28 mouse cellular contexts compared by ENCODE assay signal in the genomic region with DNA sequence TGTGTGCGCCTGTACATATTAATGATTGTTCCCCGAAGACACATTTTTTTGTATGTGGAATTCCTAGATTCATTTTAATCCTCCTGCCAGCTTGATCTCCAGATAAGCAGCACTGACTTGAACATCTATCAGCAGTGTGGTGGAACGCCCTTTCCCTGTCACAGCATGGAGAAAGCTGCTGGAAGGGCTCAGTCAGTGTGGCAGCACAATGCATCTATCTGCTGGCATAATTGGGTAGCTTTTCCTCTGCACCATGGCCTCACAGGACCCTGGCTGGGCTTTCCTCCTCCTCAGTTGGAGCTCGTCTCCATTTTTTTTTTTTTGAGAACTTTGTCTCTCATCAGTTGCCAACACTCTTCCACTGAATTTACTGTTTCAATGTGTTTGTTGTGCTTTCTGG.
A peak's percentile ranks its signal among the peaks of the same experiment; 100 is the strongest.
DNase-seq lines count a peak whose midpoint lies in the region; ATAC-seq lines count a peak whose summit lies in the region.
"Had no signal": no experiment of that assay in that cellular context is flagged by ENCODE, and none has a peak within 500 bp of the region (broad histone marks: within the 10 kb centered on the region; RNA-seq: fewer than 3 reads in every experiment).

No protein-coding gene starts in this region.

- H3K9ac ChIP-seq in hindbrain, embryonic 16.5 days (ENCODE audit: low read depth, low read length), result no peak overlapping the region
- no peak overlapping the region for H3K9ac ChIP-seq in hindbrain, embryonic 12.5 days
- no peak overlapping the region for H3K9ac ChIP-seq in midbrain, embryonic 13.5 days (replicated peaks)
- H3K9ac ChIP-seq in midbrain, embryonic 11.5 days (ENCODE audit: low read length), result no peak overlapping the region
- H3K9ac ChIP-seq: embryonic facial prominence, embryonic 13.5 days; embryonic facial prominence, embryonic 15.5 days; forebrain, embryonic 12.5 days; forebrain, postnatal 0 days had no signal

- DNase-seq in cerebellum, adult 8-10 months, result no peak
- DNase-seq in midbrain, embryonic 11.5 days (ENCODE audit: low spot score, missing footprints), result no peak
- peak; percentile 35 for DNase-seq in brain, adult 2 months (ENCODE audit: low read depth, low spot score)
- DNase-seq: adrenal gland, adult 8-10 months; adrenal gland, postnatal 14 days; adrenal gland, postnatal 36 days; B cell, adult 2 months; cerebellum, adult 11-12 months; cerebellum, adult 2 months; cerebellum, postnatal 14 days; cerebellum, postnatal 36 days; embryo, embryonic 11 days; forebrain, postnatal 0 days had no signal

- no peak overlapping the region for H3K4me3 ChIP-seq in hindbrain, embryonic 16.5 days (ENCODE audit: low read length)
- H3K4me3 ChIP-seq in hindbrain, embryonic 12.5 days, result no peak overlapping the region
- H3K4me3 ChIP-seq in midbrain, embryonic 13.5 days (replicated peaks), result no peak overlapping the region
- H3K4me3 ChIP-seq in midbrain, embryonic 11.5 days (ENCODE audit: low read depth, low read length), result no peak overlapping the region
- H3K4me3 ChIP-seq: embryonic facial prominence, embryonic 13.5 days; embryonic facial prominence, embryonic 15.5 days; erythroblast, embryonic 14.5 days; forebrain, embryonic 10.5 days; forebrain, embryonic 12.5 days had no signal

- ATAC-seq in cerebellum, adult (ENCODE audit: insufficient number of reproducible peaks, low FRiP score, low TSS enrichment), result 0 out of 2 replicates have a peak, but pooled peaks have one; percentile 20
- ATAC-seq in hindbrain, embryonic 16.5 days, result 0 out of 2 replicates have a peak, but pooled peaks have one; percentile 52
- no peak for ATAC-seq in hindbrain, embryonic 12.5 days (ENCODE audit: low FRiP score)
- 0 out of 2 replicates have a peak, but pooled peaks have one; percentile 67 for ATAC-seq in midbrain, embryonic 13.5 days
- no peak for ATAC-seq in midbrain, embryonic 11.5 days (ENCODE audit: low FRiP score)
- ATAC-seq: activated CD4-positive, CD25-positive, alpha-beta regulatory T cell, adult 4 months; CD4-positive, CD25-positive, alpha-beta regulatory T cell, adult 4 months; forebrain, embryonic 14.5 days; forebrain, postnatal 0 days; Patski had no signal

- no peaks in the 10 kb centered on the region for H3K27me3 ChIP-seq in hindbrain, embryonic 16.5 days (replicated peaks; ENCODE audit: control insufficient read depth, insufficient read depth, low read length)
- no peaks in the 10 kb centered on the region for H3K27me3 ChIP-seq in hindbrain, embryonic 12.5 days
- no peaks in the 10 kb centered on the region for H3K27me3 ChIP-seq in midbrain, embryonic 13.5 days
- no peaks in the 10 kb centered on the region for H3K27me3 ChIP-seq in midbrain, embryonic 11.5 days (ENCODE audit: control insufficient read depth, insufficient read depth, low read length)
- H3K27me3 ChIP-seq: CH12.LX; embryonic facial prominence, embryonic 13.5 days; embryonic facial prominence, embryonic 15.5 days; forebrain, embryonic 12.5 days had no signal

- no peak overlapping the region for H3K27ac ChIP-seq in hindbrain, embryonic 16.5 days (ENCODE audit: low read depth, low read length)
- H3K27ac ChIP-seq in hindbrain, embryonic 12.5 days, result no peak overlapping the region
- H3K27ac ChIP-seq in midbrain, embryonic 13.5 days, result no peak overlapping the region
- no peak overlapping the region for H3K27ac ChIP-seq in midbrain, embryonic 11.5 days (ENCODE audit: low read depth, low read length)
- H3K27ac ChIP-seq: embryonic facial prominence, embryonic 13.5 days; embryonic facial prominence, embryonic 15.5 days; forebrain, embryonic 10.5 days; forebrain, embryonic 12.5 days had no signal

- no peak overlapping the region for H3K4me2 ChIP-seq in hindbrain, embryonic 16.5 days (ENCODE audit: low read length)
- H3K4me2 ChIP-seq in hindbrain, embryonic 12.5 days (replicated peaks), result no peak overlapping the region
- no peak overlapping the region for H3K4me2 ChIP-seq in midbrain, embryonic 13.5 days (replicated peaks)
- H3K4me2 ChIP-seq in midbrain, embryonic 11.5 days, result no peak overlapping the region
- H3K4me2 ChIP-seq: embryonic facial prominence, embryonic 13.5 days; embryonic facial prominence, embryonic 15.5 days; forebrain, embryonic 12.5 days had no signal

- H3K36me3 ChIP-seq in hindbrain, embryonic 16.5 days (ENCODE audit: control insufficient read depth, insufficient read depth, low read length), result no peaks in the 10 kb centered on the region
- H3K36me3 ChIP-seq in hindbrain, embryonic 12.5 days, result no peaks in the 10 kb centered on the region
- H3K36me3 ChIP-seq in midbrain, embryonic 13.5 days, result no peaks in the 10 kb centered on the region
- H3K36me3 ChIP-seq in midbrain, embryonic 11.5 days (ENCODE audit: control insufficient read depth, insufficient read depth, low read length), result no peaks in the 10 kb centered on the region
- H3K36me3 ChIP-seq: embryonic facial prominence, embryonic 13.5 days; embryonic facial prominence, embryonic 15.5 days; forebrain, embryonic 10.5 days; forebrain, embryonic 12.5 days; G1E had no signal

- WGBS in hindbrain, embryonic 16.5 days, result 51% methylated on average over 4 of the region's 4 CpGs
- WGBS in hindbrain, embryonic 12.5 days, result 78% methylated on average over 4 of the region's 4 CpGs
- WGBS in midbrain, embryonic 13.5 days, result 64% methylated on average over 4 of the region's 4 CpGs
- WGBS in midbrain, embryonic 11.5 days, result 74% methylated on average over 4 of the region's 4 CpGs

- H3K4me1 ChIP-seq in hindbrain, embryonic 16.5 days (ENCODE audit: control insufficient read depth, insufficient read depth, low read depth, low read length), result no peaks in the 10 kb centered on the region
- H3K4me1 ChIP-seq in hindbrain, embryonic 12.5 days, result no peaks in the 10 kb centered on the region
- H3K4me1 ChIP-seq in midbrain, embryonic 13.5 days (replicated peaks), result no peaks in the 10 kb centered on the region
- no peaks in the 10 kb centered on the region for H3K4me1 ChIP-seq in midbrain, embryonic 11.5 days (ENCODE audit: control insufficient read depth, insufficient read depth, low read length)
- H3K4me1 ChIP-seq: embryonic facial prominence, embryonic 13.5 days; embryonic facial prominence, embryonic 15.5 days; forebrain, embryonic 10.5 days; forebrain, embryonic 12.5 days had no signal

- H3K9me3 ChIP-seq in hindbrain, embryonic 16.5 days (ENCODE audit: control insufficient read depth, low read length), result no peaks in the 10 kb centered on the region
- no peaks in the 10 kb centered on the region for H3K9me3 ChIP-seq in hindbrain, embryonic 12.5 days (replicated peaks)
- no peaks in the 10 kb centered on the region for H3K9me3 ChIP-seq in midbrain, embryonic 13.5 days
- H3K9me3 ChIP-seq in midbrain, embryonic 11.5 days (ENCODE audit: control insufficient read depth, low read length), result no peaks in the 10 kb centered on the region
- H3K9me3 ChIP-seq: embryonic facial prominence, embryonic 13.5 days; embryonic facial prominence, embryonic 15.5 days; forebrain, embryonic 10.5 days; forebrain, embryonic 12.5 days had no signal

Comparison
In these comparisons a context has a peak if more than half of its experiments do, and no peak if none do; other contexts are left out.
1. ATAC-seq: peak in cerebellum, adult (single experiment), hindbrain, embryonic 16.5 days (single experiment) and midbrain, embryonic 13.5 days (single experiment); none in hindbrain, embryonic 12.5 days (single experiment) and midbrain, embryonic 11.5 days (single experiment).